Mouse (Mus musculus) ES-Bruce4 (cell line): ENCODE data around the gene Cry2. TPM values are rescaled to one million over a fixed set of nuclear protein-coding genes. Genes with fewer than 3 reads are reported as not detected.

ENCODE experiments used
- H3K27ac ChIP-seq: 2 replicates; pipeline ENCODE4 v1.5.1; 2012; ENCODE audit warnings: low read length, inconsistent platforms; ENCODE audit not compliant: insufficient read depth
- H3K27me3 ChIP-seq: 2 replicates; pipeline ENCODE4 v1.6.1; 2012; ENCODE audit warnings: mild to moderate bottlenecking, low read length, inconsistent platforms; ENCODE audit not compliant: control insufficient read depth, poor library complexity, insufficient read depth, severe bottlenecking
- H3K36me3 ChIP-seq: 2 replicates; pipeline ENCODE4 v1.6.1; 2012; ENCODE audit warnings: inconsistent platforms, mild to moderate bottlenecking, low read length, moderate library complexity; ENCODE audit not compliant: control insufficient read depth, poor library complexity, insufficient read depth, severe bottlenecking
- H3K4me1 ChIP-seq: one replicate; pipeline ENCODE4 v1.8.1; 2011; ENCODE audit warnings: low read length; ENCODE audit not compliant: control insufficient read depth, insufficient read depth
- H3K4me3 ChIP-seq: 2 replicates; pipeline ENCODE4 v1.5.1; 2011; ENCODE audit warnings: low read depth, mild to moderate bottlenecking, low read length
- H3K9ac ChIP-seq: 2 replicates; pipeline ENCODE4 v1.6.1; 2012; ENCODE audit warnings: low read depth, mild to moderate bottlenecking, inconsistent platforms; ENCODE audit not compliant: poor library complexity, severe bottlenecking
- H3K9me3 ChIP-seq: replicated peaks from 2 replicates; pipeline ENCODE4 v1.6.1; 2012; ENCODE audit warnings: mild to moderate bottlenecking, low read length, inconsistent platforms; ENCODE audit not compliant: control insufficient read depth, poor library complexity, insufficient read depth, severe bottlenecking
- CTCF ChIP-seq: IDR thresholded peaks from one replicate; pipeline ENCODE4 v1.8.1; 2011; ENCODE audit warnings: low read depth, low read length
- EP300 ChIP-seq: IDR thresholded peaks from 2 replicates; pipeline ENCODE4 v1.6.1; 2011; ENCODE audit warnings: low read depth, low read length; ENCODE audit not compliant: insufficient read depth
- POLR2A ChIP-seq: IDR thresholded peaks from one replicate; pipeline ENCODE4 v1.8.1; 2011; ENCODE audit warnings: low read length; ENCODE audit not compliant: insufficient read depth
- polyA plus RNA-seq: library from polyadenylated mRNA; stranded (reverse); fragments of >200 nt; gene quantifications from 2 replicates; pipeline ENCODE4 v1.2.4, GENCODE M21; 2011; ENCODE audit warnings: low read depth; ENCODE audit not compliant: missing spikeins, insufficient read depth, insufficient read length

Cry2 gene
- polyA plus RNA-seq, 1 experiment = 9.9 TPM

GRCm38 (mm10) chr2:92354224-92354623 lies 79.6 kb downstream of the Cry2 start:
- H3K27ac ChIP-seq = no peak overlapping the region
- no peak overlapping the region for H3K9ac ChIP-seq
- TF ChIP-seq EP300 (no peak), CTCF (no peak), POLR2A (no peak)
- H3K4me1 ChIP-seq = no peaks in the 10 kb centered on the region
- no peak overlapping the region for H3K4me3 ChIP-seq
- no peaks in the 10 kb centered on the region for H3K27me3 ChIP-seq
- no peaks in the 10 kb centered on the region for H3K9me3 ChIP-seq
- no peaks in the 10 kb centered on the region for H3K36me3 ChIP-seq

Other genes starting within 250 kb of the Cry2 start
- gene Pex16, start 59.4 kb downstream of the Cry2 start, polyA plus RNA-seq = 7.3 and 7.9 TPM in 2 replicates
- gene Large2, start 59.2 kb downstream of the Cry2 start, polyA plus RNA-seq = 27.9 and 31.4 TPM in 2 replicates
- 1.2 TPM in 1 of 2 replicates, not detected in the other for gene 1700029I15Rik, start 51.5 kb downstream of the Cry2 start, polyA plus RNA-seq
- gene Mapk8ip1, start 32.8 kb downstream of the Cry2 start, polyA plus RNA-seq = 13.6 and 16.0 TPM in 2 replicates
- gene Slc35c1, start 26.5 kb upstream of the Cry2 start, polyA plus RNA-seq = 7.6 and 8.2 TPM in 2 replicates
- 7.0 and 8.5 TPM in 2 replicates for gene Chst1, start 165.7 kb upstream of the Cry2 start, polyA plus RNA-seq